Mouse (Mus musculus) liver, embryonic 14.5 days (tissue): ENCODE data around the gene Pirb.

Experiments used
- CTCF ChIP-seq: IDR thresholded peaks from 2 replicates; pipeline ENCODE4 v1.5.1; 2016; ENCODE audit warnings: antibody characterized with exemption, low read depth, control low read depth
- EP300 ChIP-seq: IDR thresholded peaks from 2 replicates; pipeline ENCODE4 v1.6.1; 2016; ENCODE audit warnings: antibody characterized with exemption, low read depth

- TF ChIP-seq CTCF (no peak), EP300 (0 out of 2 replicates have a peak, but pooled peaks have one; percentile 27)
Observed at GRCm38 (mm10) chr7:3665215-3666114, 54.7 kb downstream of the Pirb start, which contains the start of gene Leng1.
